Mouse (Mus musculus) thymus, postnatal 10 days (tissue): Measurements from ENCODE around the gene Pjvk.
"Not testable (repeated sequence)": the region's sequence is repeated elsewhere in the genome, so short reads cannot be mapped to it uniquely, and the experiment has no call there.

Experiments used
- DNase-seq, 2 experiments: peaks; one replicate each; pipeline ENCODE4 v3.0.0; 2021; ENCODE audit warnings: low spot score in 2 of 2

The Pjvk gene

DNA sequence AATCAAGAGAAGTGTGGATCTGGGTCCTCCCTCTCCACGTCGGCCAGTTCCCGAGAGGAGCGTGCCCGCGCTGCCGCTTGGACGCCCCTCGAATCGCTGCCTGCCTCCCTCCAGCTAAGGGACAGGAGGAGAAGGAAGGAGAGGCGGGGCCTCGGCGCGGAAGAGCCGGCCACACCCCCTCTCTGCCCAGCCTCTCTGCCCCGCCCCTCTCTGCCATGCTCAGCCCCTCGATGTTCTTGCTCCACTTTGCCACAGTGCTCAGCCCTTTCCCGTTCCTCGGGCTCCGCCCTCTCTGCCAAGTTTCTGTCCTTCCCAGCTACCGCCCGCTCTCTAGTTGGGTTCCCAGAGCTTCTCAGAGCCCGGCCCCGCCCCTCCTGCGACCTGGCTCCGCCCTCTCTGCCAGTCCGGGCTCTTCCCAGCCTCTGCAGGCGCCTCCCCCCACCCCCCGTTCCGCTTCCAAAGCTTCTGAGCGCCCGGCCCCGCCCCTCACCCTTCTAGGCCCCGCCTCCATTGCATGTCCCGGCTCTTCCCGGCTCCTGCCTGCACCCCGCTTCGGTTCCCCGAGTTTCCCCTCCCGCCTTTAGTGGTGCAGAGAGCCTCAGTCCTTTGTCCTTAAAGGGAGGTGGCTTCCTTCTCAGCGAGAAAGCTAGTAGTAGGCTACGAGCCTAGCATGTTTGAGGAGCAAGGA is at the start of gene Pjvk, which contains the start of gene Prkra:
Gene Pjvk, plus strand, starts transcription at position 594 of the 688 bp plus-strand sequence.
Gene Prkra, minus strand, starts transcription at position 133 of the 688 bp plus-strand sequence.
- DNase-seq: peak; percentile 85 to 92

DNA sequence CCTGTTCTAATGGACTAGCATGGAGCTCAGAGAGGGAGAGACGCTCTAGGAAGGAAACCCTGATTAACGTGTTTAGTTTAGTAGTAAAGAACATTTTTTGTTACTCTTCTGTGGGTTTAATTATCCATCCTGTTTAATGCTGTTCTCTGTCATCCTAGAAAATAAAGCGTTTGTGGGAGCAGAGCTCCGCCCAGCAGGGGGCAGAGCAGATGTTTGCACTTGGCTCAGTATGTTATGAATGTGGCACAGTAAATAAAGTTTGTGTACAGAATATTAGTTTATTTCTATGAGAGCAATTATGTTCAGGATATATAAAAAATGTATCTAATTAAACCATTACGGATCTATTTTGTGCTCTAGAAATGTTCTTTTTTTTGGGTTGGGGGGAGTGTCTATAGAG is 49.1 kb upstream of the Pjvk start:
- no peak for DNase-seq

DNA sequence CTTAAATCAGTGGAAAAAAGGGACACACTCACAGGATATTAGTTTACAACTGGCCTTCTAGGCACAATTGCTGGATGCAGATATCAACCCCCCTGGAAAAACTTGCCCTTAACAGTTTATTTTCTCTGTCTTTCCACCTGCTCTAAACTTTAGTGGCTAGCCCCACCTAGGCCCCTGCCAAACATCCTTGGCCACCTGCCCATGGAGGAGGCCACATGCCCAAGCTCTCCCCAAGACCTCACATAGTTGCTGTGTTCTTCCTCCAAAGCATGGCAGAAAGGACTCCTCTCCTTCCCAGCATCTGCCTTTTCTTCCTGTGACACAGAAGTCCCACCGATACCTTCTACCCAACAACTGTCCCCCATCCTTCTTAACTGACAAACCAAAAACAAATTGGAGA is 46.0 kb upstream of the Pjvk start:
- no peak for DNase-seq

DNA sequence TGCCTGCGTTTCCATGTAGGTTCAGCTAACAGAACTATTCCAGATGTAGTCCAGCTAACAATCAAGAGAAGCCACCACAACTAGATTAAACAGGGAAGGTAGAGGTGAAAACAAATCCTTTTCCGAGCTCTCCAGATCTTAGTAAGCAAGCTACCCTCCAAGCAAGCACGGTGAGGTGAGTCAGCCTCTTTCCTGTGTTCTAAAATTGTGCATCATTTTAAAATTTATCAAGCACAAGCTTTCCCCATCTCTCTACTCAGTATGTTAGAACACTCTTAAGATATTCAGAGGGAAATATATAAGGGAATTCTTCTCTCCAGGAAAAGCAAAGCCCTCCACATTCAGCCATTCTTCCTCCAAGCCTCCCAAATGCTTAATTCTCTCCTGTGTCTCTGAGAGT is 41.6 kb upstream of the Pjvk start:
- no peak for DNase-seq

DNA sequence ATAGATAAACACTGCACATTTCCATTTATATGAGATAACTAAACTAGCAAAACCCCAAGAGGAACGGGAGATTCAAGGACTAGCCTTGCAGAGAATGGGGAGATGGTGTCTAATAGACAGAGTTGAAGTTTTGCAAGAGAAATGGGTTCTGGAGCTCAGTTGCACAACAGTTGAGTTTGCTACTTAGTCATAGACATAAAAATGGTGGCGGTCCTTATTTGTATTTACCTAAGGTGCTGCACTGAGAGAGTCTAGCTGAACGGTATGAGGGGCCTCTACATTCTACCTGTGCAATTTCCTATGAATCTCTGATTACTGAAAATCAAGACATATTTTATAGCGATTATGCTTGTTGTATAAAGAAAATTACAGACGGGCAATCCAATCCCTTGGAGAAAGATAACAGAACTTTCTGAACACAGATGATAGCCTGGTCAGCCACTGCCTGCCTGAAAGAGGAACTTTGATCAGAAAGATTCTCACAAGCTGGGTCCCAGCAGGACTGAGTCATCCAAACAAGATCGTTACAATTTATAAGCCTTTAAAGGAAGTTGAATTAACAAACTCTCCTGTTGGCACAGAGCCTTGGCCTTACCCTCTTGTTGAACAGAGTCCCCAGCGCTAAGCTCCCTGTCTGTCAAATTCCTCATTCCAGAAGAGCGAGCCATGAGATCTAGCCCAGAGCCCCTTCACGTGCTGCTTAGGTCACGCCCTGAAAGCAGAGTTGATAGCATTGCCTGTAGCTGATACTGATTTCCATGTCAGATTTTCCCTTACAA is 37.8 kb upstream of the Pjvk start:
- no peak for DNase-seq

DNA sequence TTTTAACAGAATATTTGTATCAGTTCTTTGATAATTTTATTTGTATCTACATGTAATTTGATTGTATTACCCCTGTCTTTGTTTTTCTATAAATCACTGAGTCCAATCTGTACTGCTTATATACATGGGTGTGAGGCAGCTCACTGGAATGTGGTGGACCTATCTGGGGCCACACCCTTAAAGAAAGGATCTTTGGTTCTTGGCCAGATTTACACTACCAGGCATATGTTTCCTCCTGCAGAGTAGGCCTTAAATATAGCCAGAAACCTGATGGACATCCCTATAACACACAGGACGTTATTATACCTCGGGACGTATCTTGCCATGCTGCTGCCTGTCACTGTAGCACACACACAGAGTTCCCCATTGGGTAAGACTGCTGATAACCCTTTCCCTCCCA is 36.3 kb upstream of the Pjvk start:
- DNase-seq: no peak

DNA sequence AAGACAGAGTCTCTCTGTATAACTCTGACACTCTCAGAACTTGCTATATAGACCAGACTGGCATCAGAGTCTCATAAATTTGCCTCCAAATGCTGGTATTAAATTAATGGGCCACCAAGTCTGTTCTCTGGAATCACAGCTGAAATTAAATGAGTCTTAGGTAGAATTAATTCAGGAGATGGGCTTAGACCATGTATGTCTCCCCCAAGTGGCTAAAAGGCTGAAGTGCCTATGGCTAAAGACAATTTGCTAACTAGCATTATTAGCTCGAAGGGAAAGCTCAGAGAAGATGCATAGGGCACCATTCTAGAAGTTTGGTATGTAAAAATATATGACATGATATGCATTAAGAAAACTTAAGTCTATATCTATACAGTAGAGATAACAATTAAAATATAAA is 30.2 kb upstream of the Pjvk start:
- DNase-seq: peak in 1 of 2 experiments; percentile 6

DNA sequence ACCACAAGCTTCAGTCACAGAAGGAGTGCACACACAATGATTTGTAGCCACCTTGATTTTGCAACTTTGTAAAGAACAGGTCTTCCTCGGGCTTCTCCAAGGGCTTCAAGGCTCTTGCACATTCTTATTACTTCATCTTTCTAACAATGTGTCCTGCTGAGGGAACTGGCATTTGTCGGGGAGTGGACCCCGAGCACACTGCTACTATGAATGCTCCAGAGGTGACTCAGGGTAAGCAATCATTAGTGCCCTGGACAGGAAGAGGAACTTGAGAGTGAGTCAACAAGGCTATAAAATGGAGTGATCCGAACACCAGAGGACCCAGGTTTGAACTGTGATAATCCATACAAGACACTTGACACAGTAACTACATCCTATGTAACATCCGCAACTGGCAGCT is 28.1 kb upstream of the Pjvk start:
- no peak for DNase-seq

DNA sequence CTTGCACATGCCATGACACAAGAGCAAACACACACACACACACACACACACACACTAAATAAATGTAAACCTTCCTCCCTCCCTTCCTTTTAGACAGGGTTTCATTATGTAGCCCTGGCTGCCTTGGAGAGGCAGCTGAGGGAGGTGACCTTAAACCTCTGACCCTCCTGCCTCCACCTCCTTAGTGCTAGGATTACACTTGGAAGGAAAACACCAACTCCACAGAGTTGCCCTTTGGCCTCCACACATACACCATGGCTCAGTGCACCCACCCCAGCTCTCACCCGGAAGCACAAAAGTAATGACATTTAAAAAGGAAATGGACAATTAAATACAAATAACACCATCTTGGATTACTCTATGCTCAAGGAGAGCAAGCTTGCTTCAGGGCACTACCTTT is 26.6 kb upstream of the Pjvk start:
- no peak for DNase-seq

DNA sequence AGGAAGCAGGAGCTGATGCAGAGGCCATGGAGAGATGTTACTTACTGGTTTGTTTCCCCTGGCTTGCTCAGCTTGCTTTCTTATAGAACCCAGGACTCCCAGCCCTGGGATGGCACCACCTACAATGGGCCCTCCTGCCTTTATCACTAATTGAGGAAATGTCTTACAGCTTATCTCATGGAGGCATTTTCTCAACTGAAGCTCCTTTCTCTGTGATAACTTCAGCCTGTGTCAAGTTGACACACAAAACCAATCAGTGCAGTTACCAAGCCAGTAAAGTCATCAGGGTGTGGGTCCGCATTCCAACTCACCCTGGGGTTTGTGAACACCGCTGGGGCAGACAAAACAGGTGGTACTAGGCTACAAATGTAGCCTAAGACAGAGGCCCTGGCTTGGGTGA is 26.0 kb upstream of the Pjvk start:
- DNase-seq: not testable (repeated sequence)

DNA sequence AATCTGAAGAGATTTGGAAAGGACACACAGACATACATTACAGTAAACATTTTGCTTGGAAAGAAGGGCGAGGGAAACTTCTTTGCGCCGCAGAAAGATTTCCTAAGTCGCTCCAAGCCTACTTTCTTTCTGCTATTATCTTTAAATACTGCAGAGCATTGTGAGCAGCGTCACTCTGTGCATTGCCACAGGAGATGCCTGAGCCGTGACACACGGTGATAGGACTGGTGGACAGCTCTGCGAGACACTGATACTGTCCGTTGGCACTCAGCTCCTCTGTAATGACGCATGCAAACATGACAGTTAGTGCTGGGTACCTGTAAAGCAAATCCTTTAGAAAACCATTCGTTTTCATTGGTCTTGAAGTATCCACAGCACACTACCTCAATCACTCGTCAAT is 18.0 kb upstream of the Pjvk start:
- no peak for DNase-seq

DNA sequence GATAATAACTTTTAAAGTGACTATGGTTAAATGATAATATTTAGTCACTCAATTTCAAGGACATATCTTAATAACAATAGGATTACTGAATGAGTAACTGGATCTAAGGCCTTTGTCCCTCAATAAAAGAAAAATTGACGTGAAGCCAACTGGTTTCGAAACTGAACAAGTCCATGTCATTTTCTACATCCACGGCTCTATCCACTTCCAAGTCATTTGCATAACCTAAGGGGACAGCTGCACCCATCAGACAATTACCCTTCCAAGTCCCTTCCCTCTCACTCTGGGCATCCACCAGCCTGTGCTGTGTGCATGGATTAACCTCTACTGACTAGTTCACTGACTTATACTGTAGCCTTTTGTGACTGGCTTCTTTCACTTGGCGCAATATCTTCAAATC is 16.7 kb upstream of the Pjvk start:
- DNase-seq: no peak

DNA sequence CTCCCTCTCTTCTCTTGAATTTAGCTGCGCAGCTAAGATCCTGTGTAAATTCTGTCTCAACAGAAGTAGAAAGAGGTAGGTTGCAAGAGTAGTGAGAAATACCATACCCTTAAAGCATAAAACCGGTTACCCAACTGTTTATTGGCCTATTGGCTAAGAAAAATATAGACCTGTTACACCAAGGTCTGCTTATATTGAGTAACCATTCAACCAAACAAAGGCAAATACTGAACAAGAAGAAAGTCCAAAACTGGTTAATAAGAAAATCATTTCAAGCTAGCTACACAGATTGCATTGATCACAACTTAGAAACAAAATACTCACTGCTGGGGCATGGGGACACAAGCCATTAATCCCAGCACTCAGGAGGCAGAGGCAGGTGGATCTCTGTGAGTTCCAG is 8.6 kb upstream of the Pjvk start:
- DNase-seq: no peak

DNA sequence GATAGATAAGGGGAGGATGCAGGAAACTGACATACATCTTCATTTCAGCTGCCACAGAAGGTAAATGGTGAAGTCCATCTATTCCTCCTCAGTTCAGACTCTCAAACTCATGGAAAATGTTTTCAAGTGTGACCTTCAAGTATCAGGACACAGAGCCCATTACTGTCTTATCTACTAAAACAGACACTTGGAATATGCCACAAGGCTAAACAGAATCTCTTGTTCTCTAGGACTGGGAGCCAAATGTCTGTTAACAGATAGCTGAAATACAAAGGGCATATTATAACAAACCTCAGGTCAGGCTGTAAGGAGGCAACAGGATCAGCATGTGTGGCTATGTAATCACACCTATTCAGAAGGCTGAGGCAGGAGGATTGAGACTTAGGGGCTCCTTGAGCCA is 4.5 kb upstream of the Pjvk start:
- DNase-seq: no peak

DNA sequence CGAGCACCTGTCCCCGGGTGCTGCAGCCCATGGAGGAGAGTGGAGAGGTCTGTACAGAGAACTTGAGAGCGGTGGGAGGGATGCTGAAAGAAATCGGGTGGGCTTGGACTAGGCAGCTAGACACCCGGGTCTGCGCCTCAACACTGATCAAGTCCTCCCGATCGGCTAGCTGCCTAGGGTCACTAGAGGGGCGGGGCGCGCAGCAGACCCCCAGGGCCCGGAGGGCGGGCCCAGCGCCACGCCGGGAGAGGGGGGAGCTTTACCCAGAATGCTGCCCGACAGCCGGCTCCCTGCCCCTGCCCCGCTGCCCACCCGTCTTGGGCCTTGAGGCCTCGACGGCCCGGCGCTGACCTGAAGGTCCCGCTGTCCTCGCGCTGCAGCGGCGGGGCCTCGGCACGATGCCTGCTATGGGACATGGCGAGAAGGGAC is 821 bp upstream of the Pjvk start:
- DNase-seq: peak in 1 of 2 experiments; percentile 15

DNA sequence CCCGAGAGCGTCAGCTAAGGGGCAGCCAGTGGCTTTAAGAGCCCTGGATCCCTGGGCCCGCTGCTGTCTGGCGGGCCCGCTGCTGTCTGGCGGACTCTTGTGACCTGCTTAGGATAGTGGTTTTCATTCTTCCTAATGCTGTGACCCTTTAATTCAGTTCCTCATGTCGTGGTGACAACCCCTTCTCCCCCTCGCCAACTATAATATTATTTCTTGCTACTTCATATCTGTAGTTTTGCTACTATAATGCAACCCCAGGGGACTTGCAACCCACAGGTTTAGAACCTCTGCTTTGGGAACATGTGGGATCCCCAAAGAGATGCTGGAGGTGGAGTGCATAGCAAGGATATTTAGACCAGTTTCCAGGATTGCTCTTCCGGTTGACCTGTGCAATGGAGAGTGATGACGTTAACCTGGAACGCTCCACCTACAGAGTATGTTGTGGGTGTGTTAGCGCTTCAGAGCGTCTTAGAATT is 428 bp downstream of the Pjvk start:
- no peak for DNase-seq

DNA sequence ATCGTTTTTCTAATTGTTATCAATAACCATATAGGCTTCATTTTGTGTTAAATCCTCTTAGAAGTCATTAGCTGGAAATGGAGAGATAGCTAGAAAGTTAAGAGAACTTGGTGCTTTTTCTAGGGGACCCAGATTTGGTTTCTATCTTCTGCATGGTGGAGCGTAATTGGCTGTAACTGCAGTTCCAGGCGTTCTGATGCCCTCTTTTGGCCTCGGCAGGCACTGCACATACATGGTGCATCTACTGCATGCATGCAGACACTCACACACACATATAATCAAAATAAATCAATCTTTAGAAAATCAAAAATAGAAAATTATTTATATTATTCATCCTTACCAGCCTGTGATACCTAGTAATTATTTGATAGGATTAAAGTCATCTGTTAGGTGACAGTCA is 4.8 kb downstream of the Pjvk start:
- no peak for DNase-seq

DNA sequence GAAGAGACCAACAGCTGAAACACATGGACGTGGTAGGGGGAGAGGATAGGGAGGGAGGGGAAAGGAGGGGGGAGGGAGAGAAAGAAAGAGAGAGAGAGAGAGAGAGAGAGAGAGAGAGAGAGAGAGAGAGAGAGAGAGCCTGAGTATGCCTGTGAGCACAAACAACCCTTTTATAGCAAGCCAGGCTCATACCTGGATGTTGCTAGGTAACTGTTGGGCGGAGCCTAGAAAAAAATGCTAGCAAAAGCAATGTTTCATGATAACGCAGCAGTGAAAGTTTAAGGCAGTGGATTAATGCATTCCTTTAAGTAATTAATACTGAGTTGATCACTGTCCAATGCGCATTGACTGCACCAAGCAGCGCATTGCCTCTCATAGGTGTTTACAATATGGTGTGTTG is 6.4 kb downstream of the Pjvk start:
- DNase-seq: no peak

DNA sequence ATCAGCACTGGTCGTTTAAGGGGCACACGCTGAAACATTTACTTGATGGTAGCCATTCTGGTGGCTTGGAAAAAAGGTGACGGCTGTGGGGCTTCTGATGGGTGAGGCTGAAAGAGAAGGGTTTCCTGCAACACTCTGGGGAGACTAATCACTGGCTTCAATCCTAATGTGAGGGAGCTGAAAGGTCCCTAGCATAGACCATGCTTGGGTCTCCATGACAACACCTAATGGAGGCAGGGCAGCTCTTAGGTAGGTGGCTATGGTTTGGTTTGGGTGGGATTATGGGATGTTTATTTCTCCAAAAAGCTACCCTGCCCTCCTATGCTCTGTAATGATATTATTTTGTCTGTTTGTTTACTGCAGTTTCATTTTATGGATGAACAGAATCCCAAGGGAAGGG is 7.2 kb downstream of the Pjvk start:
- DNase-seq: no peak

DNA sequence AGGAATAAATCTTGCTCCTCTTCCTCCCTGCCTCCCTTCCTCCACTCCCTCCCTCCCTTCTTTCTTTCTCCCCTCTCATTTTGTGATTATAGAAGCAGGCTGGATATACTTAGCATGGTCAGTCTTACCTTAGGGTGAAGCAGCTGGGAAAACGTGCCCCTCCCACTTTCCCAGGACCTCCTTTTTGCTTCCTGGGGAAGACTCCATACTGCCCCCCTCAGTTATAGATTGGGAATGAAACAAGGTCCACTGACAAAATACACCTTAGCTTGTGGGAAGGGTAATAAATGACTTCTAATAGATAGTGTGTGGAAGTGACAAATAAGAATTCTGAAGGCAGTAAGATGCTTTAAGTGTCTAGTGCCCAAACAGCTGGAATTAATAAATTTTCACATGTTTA is 7.7 kb downstream of the Pjvk start:
- DNase-seq: no peak

DNA sequence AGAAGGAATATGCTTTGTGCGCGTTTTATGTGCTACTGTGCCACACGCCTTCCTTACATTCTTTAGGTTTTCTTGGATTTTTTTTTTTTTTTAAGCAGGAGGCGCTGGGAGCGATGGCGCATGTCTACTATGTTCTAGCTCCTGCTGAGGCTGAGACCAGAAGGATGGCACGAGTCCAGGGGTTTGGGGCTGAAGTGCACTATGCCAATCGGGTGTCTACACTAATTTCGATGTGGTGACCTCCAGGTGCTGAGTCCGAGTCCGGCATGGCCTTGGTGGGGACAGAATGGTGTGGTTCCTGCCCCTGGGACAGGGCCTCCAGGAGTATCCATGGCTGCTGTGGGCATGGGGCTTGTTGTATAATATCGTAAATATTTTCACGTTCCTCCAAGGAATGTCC is 10.3 kb downstream of the Pjvk start:
- DNase-seq: no peak

DNA sequence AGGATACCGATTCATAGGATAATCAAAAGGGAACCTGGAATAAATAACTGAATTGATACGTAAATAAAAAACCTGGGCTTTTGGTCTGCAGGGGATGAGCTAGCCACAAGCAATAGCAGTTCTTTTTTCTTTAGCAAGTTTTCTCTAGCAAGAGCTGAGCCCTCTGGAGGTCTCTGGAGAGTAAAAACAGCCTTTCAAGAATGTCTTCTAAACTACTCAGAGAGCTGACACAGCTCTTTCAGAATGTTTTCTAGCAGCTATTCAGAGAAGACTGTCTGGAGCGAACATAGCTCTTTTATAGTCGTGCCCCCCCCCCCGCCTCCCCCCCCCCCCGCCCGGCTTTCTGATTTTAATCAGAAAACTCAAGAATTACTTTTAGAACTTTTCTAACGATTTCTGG is 11.1 kb downstream of the Pjvk start:
- DNase-seq: no peak

DNA sequence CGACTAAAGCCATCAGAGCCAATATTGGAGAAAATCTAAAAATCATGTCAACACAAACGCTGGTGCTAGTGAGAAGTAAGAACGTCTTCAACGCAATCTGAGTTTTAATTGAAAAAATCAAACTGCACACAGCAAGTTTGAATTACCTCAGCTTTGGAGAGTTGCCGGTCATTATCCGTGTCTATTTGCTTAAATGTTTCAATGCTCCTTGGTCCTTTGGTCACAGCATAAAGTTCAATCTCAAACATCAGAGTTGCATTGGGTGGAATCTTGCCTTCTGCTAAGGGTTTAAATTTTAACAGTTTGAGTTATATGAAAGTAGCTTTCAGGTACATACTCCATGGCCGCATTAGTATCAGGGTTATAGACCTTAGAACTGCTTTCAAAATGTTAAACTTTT is 17.3 kb downstream of the Pjvk start:
- DNase-seq: no peak
